Mouse (Mus musculus) neural tube, embryonic 12.5 days (tissue): ENCODE results near the gene Slc5a9. TPM values are rescaled to one million over a fixed set of nuclear protein-coding genes. Genes with fewer than 3 reads are reported as not detected.
"Not testable (repeated sequence)": the region's sequence is repeated elsewhere in the genome, so short reads cannot be mapped to it uniquely, and the experiment has no call there.

Experiments used
- ATAC-seq: fragments of 200-750 bp; cut with Nextera tagmentation; 2 replicates; pipeline ENCODE4 v1.8.0; 2017; ENCODE audit warnings: low read depth, mild to moderate bottlenecking, moderate TSS enrichment, moderate library complexity; ENCODE audit not compliant: low FRiP score
- H3K27ac ChIP-seq: fragments of 300-500 bp; sonication (generic); 2 replicates; pipeline ENCODE4 v1.5.1; 2016
- H3K27me3 ChIP-seq: fragments of 300-500 bp; sonication (generic); replicated peaks from 2 replicates; pipeline ENCODE4 v1.6.1; 2016; ENCODE audit warnings: mild to moderate bottlenecking
- H3K36me3 ChIP-seq: fragments of 300-500 bp; sonication (generic); 2 replicates; pipeline ENCODE4 v1.6.1; 2016; ENCODE audit warnings: mild to moderate bottlenecking
- H3K4me1 ChIP-seq: fragments of 300-500 bp; sonication (generic); 2 replicates; pipeline ENCODE4 v1.6.1; 2016
- H3K4me2 ChIP-seq: fragments of 300-500 bp; sonication (generic); replicated peaks from 2 replicates; pipeline ENCODE4 v1.6.1; 2016; ENCODE audit warnings: mild to moderate bottlenecking
- H3K4me3 ChIP-seq: fragments of 300-500 bp; sonication (generic); 2 replicates; pipeline ENCODE4 v1.5.1; 2016
- H3K9ac ChIP-seq: fragments of 300-500 bp; sonication (generic); 2 replicates; pipeline ENCODE4 v1.6.1; 2016; ENCODE audit warnings: mild to moderate bottlenecking
- H3K9me3 ChIP-seq: fragments of 300-500 bp; sonication (generic); 2 replicates; pipeline ENCODE4 v1.6.1; 2016; ENCODE audit warnings: mild to moderate bottlenecking
- WGBS: fragments of 180-500 bp; shearing (Covaris S2); methylation state at CpG from one replicate; pipeline ENCODE4 v1.1.7; 2016; 5-methylcytosine and 5-hydroxymethylcytosine counted together
- polyA plus RNA-seq: library from polyadenylated mRNA; unstranded; fragments of >200 nt; fragmentation: Nextera tagmentation; extraction: Ambion mirVana; gene quantifications from 2 replicates; pipeline ENCODE4 v1.2.1, GENCODE M21; 2016

Gene Slc5a9
- polyA plus RNA-seq = not detected in 2 replicates

DNA sequence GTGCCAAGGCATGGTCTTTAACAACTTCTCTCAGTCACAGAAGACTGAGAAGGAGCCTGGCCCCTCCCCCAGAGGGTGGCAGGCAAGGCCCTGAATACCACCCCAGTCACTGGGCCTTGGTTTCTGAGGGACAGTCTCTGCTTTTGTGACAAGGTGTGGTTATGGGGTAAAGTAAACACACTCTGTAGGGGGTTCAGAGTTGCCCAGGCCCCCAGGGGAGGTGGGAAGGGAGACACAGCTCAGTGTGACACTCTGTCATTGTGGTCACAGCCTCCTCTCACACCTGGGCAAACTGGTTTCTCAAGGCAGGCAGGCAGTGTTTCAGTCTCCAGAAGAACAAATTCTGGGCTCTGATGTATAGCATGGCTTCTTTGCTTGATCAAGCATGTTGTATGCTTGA lies at the start of gene Slc5a9:
TSS of gene Slc5a9 (minus strand) at position 144 of the 400 bp plus-strand sequence.
- Histone ChIP-seq H3K9me3 (no peaks in the 10 kb centered on the region), H3K4me2 (no peak within 1 kb of the TSS), H3K36me3 (no peaks in the 10 kb centered on the region), H3K4me3 (no peak within 1 kb of the TSS), H3K9ac (no peak within 1 kb of the TSS), H3K27me3 (no peaks in the 10 kb centered on the region), H3K27ac (no peak within 1 kb of the TSS), H3K4me1 (no peaks in the 10 kb centered on the region)
- ATAC-seq = no peak

DNA sequence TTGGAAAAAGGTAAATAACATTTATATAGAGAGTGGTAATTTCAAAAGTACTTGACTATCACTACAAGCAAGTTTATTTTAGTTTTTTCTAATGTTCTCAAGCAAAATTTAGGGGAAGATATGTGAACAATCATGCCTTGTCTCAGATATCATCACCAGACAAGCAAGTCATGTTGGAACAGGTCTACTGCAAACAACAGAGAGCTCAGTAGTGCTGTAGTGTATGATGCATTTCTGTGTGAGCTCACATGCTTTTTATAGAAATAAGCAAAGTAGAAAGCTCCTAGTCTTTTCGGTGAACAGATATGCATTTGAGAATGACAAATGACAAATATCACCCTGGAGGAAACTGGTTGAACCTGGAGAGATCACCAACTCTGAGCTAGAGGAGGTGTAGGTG lies 16.4 kb upstream of the Slc5a9 start, which contains the start of gene Skint8:
TSS of gene Skint8 (plus strand) at position 301 of the 400 bp plus-strand sequence.
- H3K9ac ChIP-seq = no peak within 1 kb of the TSS
- H3K9me3 ChIP-seq = 0 out of 2 replicates have a peak, but pooled peaks cover 4% of the 10 kb centered on the region
- H3K27me3 ChIP-seq = no peaks in the 10 kb centered on the region
- 90% methylated on average over 1 of the region's 1 CpGs for WGBS
- no peak within 1 kb of the TSS for H3K4me2 ChIP-seq
- H3K4me1 ChIP-seq = no peaks in the 10 kb centered on the region
- H3K27ac ChIP-seq = no peak within 1 kb of the TSS
- ATAC-seq = no peak
- H3K4me3 ChIP-seq = no peak within 1 kb of the TSS
- no peaks in the 10 kb centered on the region for H3K36me3 ChIP-seq

DNA sequence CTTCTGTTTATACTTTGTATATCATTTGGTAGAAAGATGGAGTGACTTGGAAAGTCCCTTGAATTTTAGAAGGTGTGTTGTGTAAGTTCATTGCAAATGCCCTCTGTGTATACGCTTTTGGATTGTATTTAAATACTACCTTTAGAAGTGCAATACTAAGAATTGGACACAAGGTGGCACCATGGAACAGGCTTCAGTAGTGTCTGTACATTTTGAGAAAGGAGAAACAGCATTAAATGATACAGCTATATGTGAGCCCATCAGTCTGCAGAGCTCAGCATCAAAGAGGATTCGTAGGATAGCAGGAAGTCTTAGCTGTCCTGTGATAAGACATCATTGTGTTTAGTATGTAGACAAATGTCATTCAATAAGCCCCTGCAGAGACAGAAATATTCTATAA lies 5.2 kb upstream of the Slc5a9 start:
- Histone ChIP-seq H3K9me3 (no peaks in the 10 kb centered on the region), H3K4me3 (no peak overlapping the region), H3K4me1 (no peaks in the 10 kb centered on the region), H3K27ac (no peak overlapping the region), H3K36me3 (no peaks in the 10 kb centered on the region), H3K9ac (no peak overlapping the region), H3K27me3 (no peaks in the 10 kb centered on the region), H3K4me2 (no peak overlapping the region)
- ATAC-seq = peak; percentile 56; the same call in 1 of the 2 replicates
- 45% methylated on average over 2 of the region's 2 CpGs for WGBS

- H3K4me1 ChIP-seq = no peaks in the 10 kb centered on the region
- H3K36me3 ChIP-seq = no peaks in the 10 kb centered on the region
- ATAC-seq = no peak
- H3K4me3 ChIP-seq = no peak overlapping the region
- H3K9ac ChIP-seq = no peak overlapping the region
- H3K4me2 ChIP-seq = no peak overlapping the region
- 89% methylated on average over 1 of the region's 1 CpGs for WGBS
- H3K27ac ChIP-seq = no peak overlapping the region
- no peaks in the 10 kb centered on the region for H3K9me3 ChIP-seq
- no peaks in the 10 kb centered on the region for H3K27me3 ChIP-seq
These were observed 1.2 kb downstream of the Slc5a9 start for GRCm38 (mm10) chr4:111901473-111901872.

GRCm38 (mm10) chr4:111900491-111900890 lies 2.2 kb downstream of the Slc5a9 start:
- H3K4me2 ChIP-seq, ATAC-seq, H3K4me1 ChIP-seq, H3K27ac ChIP-seq, H3K36me3 ChIP-seq, H3K27me3 ChIP-seq, H3K9ac ChIP-seq, H3K9me3 ChIP-seq, H3K4me3 ChIP-seq: not testable (repeated sequence)
- WGBS = 77% methylated on average over 1 of the region's 1 CpGs

GRCm38 (mm10) chr4:111898566-111898965 lies 4.2 kb downstream of the Slc5a9 start:
- ATAC-seq = no peak
- Histone ChIP-seq H3K4me2 (no peak overlapping the region), H3K36me3 (no peaks in the 10 kb centered on the region), H3K9me3 (no peaks in the 10 kb centered on the region), H3K4me1 (no peaks in the 10 kb centered on the region), H3K27me3 (no peaks in the 10 kb centered on the region), H3K27ac (no peak overlapping the region), H3K4me3 (no peak overlapping the region), H3K9ac (no peak overlapping the region)
- 72% methylated on average over 4 of the region's 4 CpGs for WGBS

DNA sequence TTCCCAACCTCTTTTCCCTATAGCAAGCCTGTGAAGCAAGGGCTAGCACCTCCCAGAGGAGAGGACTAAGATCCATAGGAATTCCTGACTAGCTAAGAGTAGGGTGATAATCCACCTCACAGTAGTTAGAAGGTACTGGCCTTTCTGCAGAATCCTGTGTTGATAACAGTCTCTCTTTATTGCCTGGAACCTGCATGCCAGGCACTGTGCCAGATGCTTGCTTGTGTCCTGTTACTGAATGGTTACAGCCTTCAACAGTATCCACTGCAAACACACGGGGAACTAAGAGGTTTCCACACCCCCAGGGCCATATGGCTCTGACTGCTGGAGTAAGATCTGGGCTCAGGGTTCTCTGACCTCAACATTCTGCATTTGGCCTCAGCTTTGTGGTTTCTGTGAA lies 5.0 kb downstream of the Slc5a9 start:
- WGBS = 62% methylated on average over 1 of the region's 1 CpGs
- no peak for ATAC-seq
- Histone ChIP-seq H3K9me3 (no peaks in the 10 kb centered on the region), H3K27me3 (no peaks in the 10 kb centered on the region), H3K36me3 (no peaks in the 10 kb centered on the region), H3K27ac (no peak overlapping the region), H3K4me1 (no peaks in the 10 kb centered on the region), H3K4me2 (no peak overlapping the region), H3K9ac (no peak overlapping the region), H3K4me3 (no peak overlapping the region)

GRCm38 (mm10) chr4:111892138-111892537 lies 10.6 kb downstream of the Slc5a9 start:
- Histone ChIP-seq H3K36me3 (no peaks in the 10 kb centered on the region), H3K9ac (no peak overlapping the region), H3K27ac (no peak overlapping the region), H3K4me1 (no peaks in the 10 kb centered on the region), H3K9me3 (no peaks in the 10 kb centered on the region), H3K4me3 (no peak overlapping the region), H3K27me3 (no peaks in the 10 kb centered on the region), H3K4me2 (no peak overlapping the region)
- no peak for ATAC-seq

GRCm38 (mm10) chr4:111886607-111887006 lies 16.1 kb downstream of the Slc5a9 start:
- Histone ChIP-seq H3K27me3 (no peaks in the 10 kb centered on the region), H3K36me3 (no peaks in the 10 kb centered on the region), H3K9me3 (no peaks in the 10 kb centered on the region), H3K9ac (no peak overlapping the region), H3K4me1 (no peaks in the 10 kb centered on the region), H3K27ac (no peak overlapping the region), H3K4me3 (no peak overlapping the region), H3K4me2 (no peak overlapping the region)
- 22% methylated on average over 4 of the region's 4 CpGs for WGBS
- peak; percentile 85 for ATAC-seq

GRCm38 (mm10) chr4:111886018-111886417 lies 16.7 kb downstream of the Slc5a9 start:
- Histone ChIP-seq H3K9me3 (no peaks in the 10 kb centered on the region), H3K4me1 (no peaks in the 10 kb centered on the region), H3K27ac (no peak overlapping the region), H3K4me3 (no peak overlapping the region), H3K27me3 (no peaks in the 10 kb centered on the region), H3K9ac (no peak overlapping the region), H3K4me2 (0 out of 2 replicates have a peak overlapping the region, but pooled peaks have one; percentile 22), H3K36me3 (no peaks in the 10 kb centered on the region)
- peak; percentile 87 for ATAC-seq
- 15% methylated on average over 7 of the region's 7 CpGs for WGBS

- WGBS = 91% methylated on average over 12 of the region's 12 CpGs
- H3K36me3 ChIP-seq = no peaks in the 10 kb centered on the region
- H3K4me1 ChIP-seq = no peaks in the 10 kb centered on the region
- H3K9ac ChIP-seq = no peak overlapping the region
- no peak overlapping the region for H3K4me2 ChIP-seq
- H3K27ac ChIP-seq = no peak overlapping the region
- no peak for ATAC-seq
- no peaks in the 10 kb centered on the region for H3K9me3 ChIP-seq
- no peaks in the 10 kb centered on the region for H3K27me3 ChIP-seq
- no peak overlapping the region for H3K4me3 ChIP-seq
These were observed 19.2 kb downstream of the Slc5a9 start for GRCm38 (mm10) chr4:111883543-111883942.

DNA sequence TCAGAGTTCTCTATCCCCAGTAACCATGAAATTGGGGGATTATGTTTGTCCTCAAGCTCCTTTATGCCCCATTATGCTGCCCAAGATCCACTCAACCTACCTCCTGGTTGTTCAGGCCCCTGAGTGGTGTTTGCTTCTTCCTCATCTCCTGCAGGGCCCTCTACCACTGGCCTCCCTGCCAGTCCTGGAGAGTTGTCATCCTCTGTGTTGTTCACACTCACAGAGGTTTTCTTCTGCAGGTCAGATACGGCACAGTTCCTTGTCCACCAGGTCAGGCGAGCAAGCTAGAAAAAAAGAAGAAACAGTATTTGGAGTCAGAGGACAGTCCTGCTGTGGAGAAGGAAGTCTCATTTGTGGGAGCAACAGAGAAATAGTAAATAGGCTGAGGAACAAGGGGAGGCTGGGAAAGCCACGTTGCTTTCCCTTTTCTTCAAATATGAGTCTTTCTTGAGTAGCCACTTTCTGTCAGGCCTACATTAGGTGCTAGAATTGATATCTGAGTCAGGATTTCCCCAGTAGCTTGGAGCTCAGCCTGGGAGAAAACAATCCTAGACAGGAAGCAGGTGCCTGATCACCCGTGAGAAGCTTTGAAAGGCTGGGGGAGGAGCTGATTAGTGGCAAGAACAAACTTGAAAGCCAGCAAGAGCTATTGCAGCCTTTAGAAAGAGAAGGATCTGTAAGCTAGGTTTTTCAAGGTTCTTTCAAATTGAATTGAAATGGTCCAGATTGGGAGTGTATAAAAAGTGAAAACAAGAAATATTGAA lies 22.4 kb downstream of the Slc5a9 start:
- no peak for ATAC-seq
- no peaks in the 10 kb centered on the region for H3K4me1 ChIP-seq
- no peak overlapping the region for H3K4me2 ChIP-seq
- H3K27ac ChIP-seq = no peak overlapping the region
- H3K36me3 ChIP-seq = no peaks in the 10 kb centered on the region
- H3K9me3 ChIP-seq = no peaks in the 10 kb centered on the region
- no peak overlapping the region for H3K4me3 ChIP-seq
- no peaks in the 10 kb centered on the region for H3K27me3 ChIP-seq
- H3K9ac ChIP-seq = no peak overlapping the region
- 51% methylated on average over 4 of the region's 4 CpGs for WGBS
